Mouse (Mus musculus): ENCODE data around the gene Pmel.
A peak's percentile ranks its signal among the peaks of the same experiment; 100 is the strongest.

The Pmel gene

GRCm38 (mm10) chr10:128748252-128748864, 44.4 kb downstream of the Pmel start:
- DNase-seq (ENCODE audit: extremely low spot score) = peak; percentile 91
